Mouse (Mus musculus) CH12.LX (cell line): ENCODE results near the gene Chchd6. TPM values are rescaled to one million over a fixed set of nuclear protein-coding genes. Genes with fewer than 3 reads are reported as not detected.

Source experiments
- DNase-seq: peaks from one replicate; pipeline ENCODE4 v3.0.0-alpha.2; 2013; ENCODE audit errors: extremely low read depth
- H3K27ac ChIP-seq: 2 replicates; pipeline ENCODE4 v1.5.1; 2012; ENCODE audit warnings: low read depth, mild to moderate bottlenecking, control low read depth, moderate library complexity; ENCODE audit not compliant: insufficient read depth
- H3K27me3 ChIP-seq: replicated peaks from 2 replicates; pipeline ENCODE3; 2012; ENCODE audit warnings: inconsistent platforms
- H3K36me3 ChIP-seq, 2 experiments: replicated peaks in 1 of 2; 2 replicates each; pipeline versions ENCODE3 to v1.6.1; 2012; ENCODE audit warnings: inconsistent platforms in 1 of 2, low read length in 1 of 2, mild to moderate bottlenecking in 1 of 2, mixed read lengths in 1 of 2, moderate library complexity in 1 of 2; ENCODE audit not compliant: control insufficient read depth in 1 of 2, insufficient read depth in 1 of 2
- H3K4me1 ChIP-seq, 2 experiments: 2 replicates each; pipeline ENCODE4 v1.6.1; 2012; ENCODE audit warnings: inconsistent platforms in 1 of 2, moderate library complexity in 1 of 2; ENCODE audit not compliant: insufficient read depth in 2 of 2, control insufficient read depth in 1 of 2
- H3K4me2 ChIP-seq: 2 replicates; pipeline ENCODE4 v1.6.1; 2012; ENCODE audit warnings: low read depth, mild to moderate bottlenecking, control low read depth; ENCODE audit not compliant: poor library complexity, insufficient read depth, severe bottlenecking
- H3K4me3 ChIP-seq, 3 experiments: fragments of 150-350 bp in 1 of 3; sonication (generic) in 1 of 3; replicated peaks in 1 of 3; 2 replicates each; pipeline versions ENCODE3 to v1.5.1; 2011 to 2012; ENCODE audit warnings: low read depth in 2 of 3, low read length in 2 of 3, mild to moderate bottlenecking in 2 of 3, moderate library complexity in 2 of 3, control low read depth in 1 of 3, improper control_type of control experiment in 1 of 3, inconsistent platforms in 1 of 3, mixed read lengths in 1 of 3; ENCODE audit not compliant: poor library complexity in 1 of 3
- H3K79me2 ChIP-seq: replicated peaks from 2 replicates; pipeline ENCODE4 v1.6.1; 2012; ENCODE audit warnings: mild to moderate bottlenecking, moderate library complexity; ENCODE audit not compliant: control insufficient read depth, poor library complexity, insufficient read depth, severe bottlenecking; ENCODE audit errors: extremely low read depth
- H3K9ac ChIP-seq: 2 replicates; pipeline ENCODE4 v1.6.1; 2012; ENCODE audit warnings: low read depth, mild to moderate bottlenecking, control low read depth, moderate library complexity; ENCODE audit not compliant: insufficient read depth
- H3K9me3 ChIP-seq: replicated peaks from 2 replicates; pipeline ENCODE3; 2012; ENCODE audit warnings: low read length, inconsistent platforms, mixed read lengths
- BHLHE40 ChIP-seq: IDR thresholded peaks from 2 replicates; pipeline ENCODE4 v1.6.1; 2011; ENCODE audit warnings: mild to moderate bottlenecking, low read depth, low read length, improper control_type of control experiment
- CHD1 ChIP-seq: IDR thresholded peaks from 2 replicates; pipeline ENCODE4 v1.6.1; 2012; ENCODE audit warnings: low read depth, low read length, improper control_type of control experiment, inconsistent platforms
- ELF1 ChIP-seq: IDR thresholded peaks from 2 replicates; pipeline ENCODE4 v1.6.1; 2014; ENCODE audit warnings: low read depth, mild to moderate bottlenecking, inconsistent platforms, low read length, improper control_type of control experiment
- EP300 ChIP-seq: IDR thresholded peaks from 2 replicates; pipeline ENCODE4 v1.6.1; 2011; ENCODE audit warnings: low read length, improper control_type of control experiment
- ETS1 ChIP-seq: conservative IDR thresholded peaks from 2 replicates; pipeline ENCODE4 v1.6.1; 2012; ENCODE audit warnings: low read depth, mild to moderate bottlenecking, inconsistent platforms, low read length, improper control_type of control experiment, moderate library complexity
- GABPA ChIP-seq: IDR thresholded peaks from 2 replicates; pipeline ENCODE4 v1.6.1; 2012; ENCODE audit warnings: low read depth, low read length, improper control_type of control experiment, inconsistent platforms; ENCODE audit not compliant: insufficient replicate concordance
- IRF4 ChIP-seq: IDR thresholded peaks from 2 replicates; pipeline ENCODE4 v1.6.1; 2014; ENCODE audit warnings: low read depth, mild to moderate bottlenecking, inconsistent platforms, low read length, improper control_type of control experiment
- JUND ChIP-seq: conservative IDR thresholded peaks from 2 replicates; pipeline ENCODE4 v1.6.1; 2011; ENCODE audit warnings: low read depth, low read length, improper control_type of control experiment
- MAX ChIP-seq: IDR thresholded peaks from 2 replicates; pipeline ENCODE4 v1.6.1; 2011; ENCODE audit warnings: low read length, improper control_type of control experiment
- MEF2A ChIP-seq: IDR thresholded peaks from 2 replicates; pipeline ENCODE4 v1.6.1; 2014; ENCODE audit warnings: low read depth, mild to moderate bottlenecking, inconsistent platforms, low read length, improper control_type of control experiment, borderline replicate concordance
- POLR2A ChIP-seq: IDR thresholded peaks from 2 replicates; pipeline ENCODE4 v1.6.1; 2011; ENCODE audit warnings: low read depth, mild to moderate bottlenecking, improper control_type of control experiment, low read length
- POLR2AphosphoS2 ChIP-seq: IDR thresholded peaks from 2 replicates; pipeline ENCODE4 v1.6.1; 2011; ENCODE audit warnings: low read depth, low read length, improper control_type of control experiment
- RAD21 ChIP-seq: IDR thresholded peaks from 2 replicates; pipeline ENCODE4 v1.6.1; 2011; ENCODE audit warnings: low read depth, mild to moderate bottlenecking, low read length, improper control_type of control experiment, moderate library complexity
- TBP ChIP-seq: conservative IDR thresholded peaks from 2 replicates; pipeline ENCODE4 v1.6.1; 2011; ENCODE audit warnings: low read depth, low read length, improper control_type of control experiment
- TCF12 ChIP-seq: IDR thresholded peaks from 2 replicates; pipeline ENCODE4 v1.6.1; 2014; ENCODE audit warnings: low read depth, mild to moderate bottlenecking, inconsistent platforms, low read length, improper control_type of control experiment
- USF1 ChIP-seq: IDR thresholded peaks from 2 replicates; pipeline ENCODE4 v1.6.1; 2014; ENCODE audit warnings: low read depth, mild to moderate bottlenecking, inconsistent platforms, low read length, improper control_type of control experiment
- USF2 ChIP-seq: conservative IDR thresholded peaks from 2 replicates; pipeline ENCODE4 v1.6.1; 2011; ENCODE audit warnings: low read depth, low read length, improper control_type of control experiment
- ZC3H11A ChIP-seq: IDR thresholded peaks from 2 replicates; pipeline ENCODE4 v1.6.1; 2012; ENCODE audit warnings: low read depth, mild to moderate bottlenecking, inconsistent platforms, low read length, improper control_type of control experiment
- ZNF384 ChIP-seq: IDR thresholded peaks from 2 replicates; pipeline ENCODE4 v1.6.1; 2012; ENCODE audit warnings: low read depth, low read length, improper control_type of control experiment, inconsistent platforms
- dilution Hi-C: fragments of 300-500 bp; cut with MboI; formaldehyde crosslinking; loops from 2 replicates; pipeline ENCODE4 v1.14.3; 2020; ENCODE audit warnings: low sequenced_read_pairs; ENCODE audit not compliant: extremely low pct_unique_long_range_greater_than_20kb, extremely low pct_ligation_motif_present
- in situ Hi-C: fragments of 300-500 bp; cut with MboI; formaldehyde crosslinking; loops from 3 replicates; pipeline ENCODE4 v1.14.3; 2019; ENCODE audit warnings: low sequenced_read_pairs, low pct_ligation_motif_present, low pct_unique_long_range_greater_than_20kb, mixed read lengths
- polyA plus RNA-seq: library from polyadenylated mRNA; unstranded; fragments of >175 nt; gene quantifications from 2 replicates; pipeline ENCODE4 v1.2.1, GENCODE M21; 2012; ENCODE audit warnings: low read depth; ENCODE audit not compliant: insufficient read length
- total RNA-seq, 2 experiments: library from RNA; depleted of rRNA; stranded (reverse); fragments of 300-350 nt in 1 of 2; fragments of >200 nt in 1 of 2; gene quantifications; 2 replicates each; pipeline ENCODE4 v1.2.3; 2012 to 2014

Chchd6 gene
- total and polyA plus RNA-seq, 3 experiments = 33.3 to 41.5 (median 41.3) TPM

- dilution Hi-C loops = no loop called here
- no peaks in the 10 kb centered on the region for H3K27me3 ChIP-seq
- no peaks in the 10 kb centered on the region for H3K79me2 ChIP-seq
- no peak overlapping the region for H3K9ac ChIP-seq
- H3K4me3 ChIP-seq = no peak overlapping the region
- no peak for DNase-seq
- no peak overlapping the region for H3K27ac ChIP-seq
- TF ChIP-seq BHLHE40 = no peak
- TF ChIP-seq ZC3H11A = no peak
- TF ChIP-seq USF2 = no peak
- TF ChIP-seq TBP = no peak
- no peak for TF ChIP-seq ZNF384
- no peak for TF ChIP-seq POLR2AphosphoS2
- TF ChIP-seq RAD21 = no peak
- no peak for TF ChIP-seq JUND
- no peak for TF ChIP-seq ETS1
- TF ChIP-seq USF1 = no peak
- TF ChIP-seq GABPA = no peak
- TF ChIP-seq POLR2A = no peak
- H3K9me3 ChIP-seq = no peaks in the 10 kb centered on the region
- H3K4me1 ChIP-seq = peaks cover 29 to 62% of the 10 kb centered on the region in 2 experiments
- no peak overlapping the region for H3K4me2 ChIP-seq
- H3K36me3 ChIP-seq = no peaks in the 10 kb centered on the region
- in situ Hi-C loops = no loop called here
Observed at GRCm38 (mm10) chr6:89496916-89497315, 98.5 kb downstream of the Chchd6 start.

- no peaks in the 10 kb centered on the region for H3K27me3 ChIP-seq
- no peak overlapping the region for H3K9ac ChIP-seq
- H3K9me3 ChIP-seq = no peaks in the 10 kb centered on the region
- in situ Hi-C loops = no loop called here
- no peaks in the 10 kb centered on the region for H3K36me3 ChIP-seq
- H3K4me3 ChIP-seq = no peak overlapping the region
- TF ChIP-seq CHD1 = no peak
- peak; percentile 19; the same call in 1 of the 2 replicates for TF ChIP-seq EP300
- TF ChIP-seq IRF4 = 0 out of 2 replicates have a peak, but pooled peaks have one; percentile 28
- no peak for TF ChIP-seq ELF1
- no peak for TF ChIP-seq MAX
- TF ChIP-seq RAD21 = no peak
- no peak for TF ChIP-seq MEF2A
- 0 out of 2 replicates have a peak, but pooled peaks have one; percentile 14 for TF ChIP-seq TBP
- TF ChIP-seq TCF12 = peak; percentile 71
- TF ChIP-seq, all 38 proteins: peak for 4
- no peak overlapping the region for H3K27ac ChIP-seq
- no peak for DNase-seq
- peaks cover 18 to 53% of the 10 kb centered on the region in 2 experiments for H3K4me1 ChIP-seq
- H3K4me2 ChIP-seq = no peak overlapping the region
- H3K79me2 ChIP-seq = no peaks in the 10 kb centered on the region
- dilution Hi-C loops = no loop called here
Observed at GRCm38 (mm10) chr6:89492368-89492767, 103.1 kb downstream of the Chchd6 start.
